Mouse (Mus musculus): ENCODE measurements around the gene Tmx2. TPM values are rescaled to one million over a fixed set of nuclear protein-coding genes. Genes with fewer than 3 reads are reported as not detected.
A peak's percentile ranks its signal among the peaks of the same experiment; 100 is the strongest.
"Not testable (repeated sequence)": the region's sequence is repeated elsewhere in the genome, so short reads cannot be mapped to it uniquely, and the experiment has no call there.

The Tmx2 gene
- 10 to 100 TPM; 47.6 to 69.5 TPM for total RNA-seq (2021)
- long read RNA-seq, experiment 1, transcript Tmx2-201 (8 exons, 1,977 nt): major isoform, 82 of 90 reads
- long read RNA-seq, experiment 1, partial matches to known transcripts: 3 of 90 reads
- long read RNA-seq, experiment 1, other reads (novel, unspliced or antisense): 3 of 90 reads
- long read RNA-seq, experiment 2, transcript Tmx2-201 (8 exons, 1,977 nt): major isoform, 97 of 104 reads
- long read RNA-seq, experiment 2, partial matches to known transcripts: 2 of 104 reads
- long read RNA-seq, experiment 2, other reads (novel, unspliced or antisense): 4 of 104 reads

- no peak for DNase-seq
Observed at GRCm38 (mm10) chr2:84679016-84679415, at the start of gene Tmx2. TSS of gene Tmx2 (minus strand) at chr2:84679140.

GRCm38 (mm10) chr2:84728191-84728590 is 49.3 kb upstream of the Tmx2 start:
- not testable (repeated sequence) for DNase-seq

- peak; percentile 95 for DNase-seq
Observed at GRCm38 (mm10) chr2:84727172-84727858, 48.4 kb upstream of the Tmx2 start, which contains the start of gene Clp1. TSS of gene Clp1 (minus strand) at chr2:84727350.

- DNase-seq: no peak
Observed at GRCm38 (mm10) chr2:84726716-84727115, 47.8 kb upstream of the Tmx2 start.

GRCm38 (mm10) chr2:84725770-84726169 is 46.8 kb upstream of the Tmx2 start:
- no peak for DNase-seq

GRCm38 (mm10) chr2:84723856-84724255 is 44.9 kb upstream of the Tmx2 start:
- DNase-seq: no peak

- no peak for DNase-seq
Observed at GRCm38 (mm10) chr2:84721182-84721581, 42.2 kb upstream of the Tmx2 start.

GRCm38 (mm10) chr2:84720718-84721117 is 41.8 kb upstream of the Tmx2 start:
- DNase-seq: no peak

- no peak for DNase-seq
Observed at GRCm38 (mm10) chr2:84717357-84717756, 38.4 kb upstream of the Tmx2 start.

GRCm38 (mm10) chr2:84716423-84717355 is 37.7 kb upstream of the Tmx2 start:
- DNase-seq: no peak

GRCm38 (mm10) chr2:84715562-84716361 is 36.8 kb upstream of the Tmx2 start:
- DNase-seq: peak; percentile 87

GRCm38 (mm10) chr2:84714811-84715561 is 36.0 kb upstream of the Tmx2 start, which contains the start of gene Zdhhc5:
TSS of gene Zdhhc5 (minus strand) at chr2:84715180.
- DNase-seq: peak; percentile 99

- DNase-seq: no peak
Observed at GRCm38 (mm10) chr2:84714422-84714810, 35.5 kb upstream of the Tmx2 start.

GRCm38 (mm10) chr2:84711898-84712297 is 33.0 kb upstream of the Tmx2 start:
- no peak for DNase-seq

- no peak for DNase-seq
Observed at GRCm38 (mm10) chr2:84707523-84707922, 28.6 kb upstream of the Tmx2 start.

- no peak for DNase-seq
Observed at GRCm38 (mm10) chr2:84705295-84705694, 26.4 kb upstream of the Tmx2 start.

- no peak for DNase-seq
Observed at GRCm38 (mm10) chr2:84704329-84704728, 25.4 kb upstream of the Tmx2 start.

GRCm38 (mm10) chr2:84703497-84703896 is 24.6 kb upstream of the Tmx2 start:
- DNase-seq: no peak

GRCm38 (mm10) chr2:84695007-84695695 is 16.2 kb upstream of the Tmx2 start:
- DNase-seq: no peak

- DNase-seq: no peak
Observed at GRCm38 (mm10) chr2:84690050-84690449, 11.1 kb upstream of the Tmx2 start.
